Mouse (Mus musculus): Measurements from ENCODE around the gene Pglyrp1. TPM values are rescaled to one million over a fixed set of nuclear protein-coding genes. Genes with fewer than 3 reads are reported as not detected.

Pglyrp1 gene
- total RNA-seq, 2 experiments from 2014 or later: 18.8 to 25.6 TPM

DNA sequence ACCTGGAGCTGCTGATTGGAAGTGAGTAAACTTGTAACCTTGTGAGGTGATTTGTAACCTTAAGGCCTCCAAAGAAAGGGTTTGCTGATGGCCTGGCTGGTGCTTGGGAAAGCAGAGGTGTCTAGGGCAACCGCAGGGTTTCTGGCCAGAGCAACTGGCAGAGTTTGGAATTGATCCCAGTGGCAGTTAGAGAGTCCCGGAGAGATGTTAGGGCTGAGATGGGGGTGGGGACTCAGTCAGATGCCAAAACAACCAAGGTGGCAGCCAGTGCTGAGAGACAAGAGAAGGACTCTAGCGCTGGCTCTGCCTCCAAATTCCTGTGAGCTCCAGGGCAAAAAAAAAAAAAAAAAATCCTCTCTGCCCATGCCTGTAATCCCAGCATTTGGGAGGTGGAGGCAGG lies 46.8 kb downstream of the Pglyrp1 start:
- intact Hi-C loops (cut with DNase I): no loop called here
- DNase-seq (ENCODE audit: extremely low spot score in 1 of 2, low spot score in 2 of 2): no peak
- Histone ChIP-seq H3K27ac (no peak overlapping the region), H3K4me3 (no peak overlapping the region)
- TF ChIP-seq CTCF (IDR thresholded peaks at IDR 0.05): no peak

DNA sequence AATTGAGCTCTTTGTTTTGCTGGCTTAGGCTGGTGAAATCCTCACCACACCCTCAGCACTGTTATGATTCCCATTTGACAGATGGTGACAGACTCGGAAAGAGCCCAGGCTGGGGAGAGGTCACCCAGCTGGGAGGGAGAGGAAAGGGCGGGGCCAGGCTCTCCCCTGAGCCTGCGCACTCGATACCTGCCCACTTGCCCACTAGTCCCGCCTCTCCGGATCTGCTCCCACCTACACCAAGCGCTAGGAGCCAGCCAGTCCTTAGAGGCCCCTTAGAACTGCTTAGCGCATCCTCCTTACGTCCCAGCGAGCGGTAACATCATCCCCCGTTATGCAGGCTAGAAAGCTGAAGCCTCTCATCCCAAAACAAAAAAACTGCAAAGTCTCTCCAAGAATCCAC lies 49.9 kb downstream of the Pglyrp1 start:
- TF ChIP-seq CTCF (IDR thresholded peaks at IDR 0.05): no peak
- intact Hi-C loops (cut with DNase I): no loop called here
- DNase-seq (ENCODE audit: extremely low spot score in 1 of 2, low spot score in 2 of 2): peak; percentile 76 to 83
- peak overlapping the region; percentile 94 for H3K27ac ChIP-seq
- H3K4me3 ChIP-seq: peak overlapping the region; percentile 8; the same call in 1 of the 2 replicates

DNA sequence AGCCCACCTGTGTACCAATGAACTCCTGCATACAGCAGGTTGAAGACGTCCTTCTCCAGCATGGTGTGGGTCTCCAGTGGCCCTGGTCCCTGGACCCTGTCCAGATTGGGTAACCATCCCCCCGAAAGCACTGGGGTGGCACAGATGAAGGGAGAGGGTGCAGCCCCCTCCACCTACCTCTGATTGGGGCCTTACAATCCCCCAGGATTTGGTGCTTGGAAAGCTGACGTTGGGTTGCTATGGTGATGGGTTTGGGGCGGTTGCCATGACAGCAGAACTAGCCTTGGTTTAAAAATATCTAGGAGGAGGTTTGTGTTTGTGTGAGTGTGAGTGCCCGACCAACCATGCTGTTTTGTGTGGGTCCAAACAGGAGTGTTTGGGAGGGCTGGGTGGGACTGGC lies 51.7 kb downstream of the Pglyrp1 start:
- DNase-seq (ENCODE audit: extremely low spot score in 1 of 2, low spot score in 2 of 2): peak; percentile 81 to 84
- H3K4me3 ChIP-seq: peak overlapping the region; percentile 25; the same call in 1 of the 2 replicates
- intact Hi-C loops (cut with DNase I): no loop called here
- H3K27ac ChIP-seq: peak overlapping the region; percentile 96
- TF ChIP-seq CTCF (IDR thresholded peaks at IDR 0.05): no peak

DNA sequence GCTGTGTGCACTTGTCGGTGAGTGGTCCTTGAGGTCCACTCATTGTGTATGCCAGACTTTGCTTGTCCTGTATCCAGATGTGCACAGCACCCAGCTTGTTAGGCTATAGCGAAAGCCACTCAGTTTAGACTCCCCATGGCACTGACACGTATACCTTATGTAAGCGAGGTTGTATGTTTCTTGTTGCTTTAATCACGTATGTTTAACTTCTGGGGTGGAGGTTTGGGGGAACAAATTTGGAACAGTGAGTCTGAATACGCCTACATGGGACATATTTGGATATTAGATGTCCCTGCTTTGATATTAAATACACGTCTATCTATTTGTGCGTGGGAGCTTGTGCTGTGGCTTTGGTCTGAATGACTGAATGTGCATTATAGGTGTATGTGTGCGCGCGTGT lies 52.1 kb downstream of the Pglyrp1 start:
- intact Hi-C loops (cut with DNase I): no loop called here
- H3K27ac ChIP-seq: peak overlapping the region; percentile 96
- DNase-seq (ENCODE audit: extremely low spot score in 1 of 2, low spot score in 2 of 2): no peak
- H3K4me3 ChIP-seq: peak overlapping the region; percentile 25; the same call in 1 of the 2 replicates
- no peak for TF ChIP-seq CTCF (IDR thresholded peaks at IDR 0.05)

DNA sequence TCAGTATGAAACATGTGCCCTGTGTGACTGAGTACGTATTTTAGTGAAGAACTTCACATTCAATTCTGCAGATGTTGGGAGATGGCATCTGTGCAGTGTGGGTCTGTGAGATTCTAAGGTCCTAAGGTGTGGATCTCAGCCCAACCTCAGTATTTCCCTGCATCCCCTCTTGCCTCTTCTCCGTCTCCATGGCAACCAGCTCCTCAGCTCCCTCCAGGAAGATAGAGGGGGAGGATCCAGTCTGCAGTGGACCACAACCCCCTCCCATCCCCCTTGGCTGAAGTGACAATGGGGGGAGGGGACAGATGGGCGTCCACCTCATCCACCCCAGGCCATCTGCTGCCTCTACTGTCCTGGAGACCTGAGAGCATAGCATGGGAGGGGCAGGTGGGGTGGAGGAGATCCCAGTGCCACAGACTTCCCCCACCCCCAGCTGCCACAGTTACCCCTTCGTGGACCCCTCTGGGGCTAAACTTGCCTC lies 52.6 kb downstream of the Pglyrp1 start:
- TF ChIP-seq CTCF (IDR thresholded peaks at IDR 0.05): no peak
- DNase-seq (ENCODE audit: extremely low spot score in 1 of 2, low spot score in 2 of 2): peak; percentile 36 to 37
- peak overlapping the region; percentile 25; the same call in 1 of the 2 replicates for H3K4me3 ChIP-seq
- intact Hi-C loops (cut with DNase I): loop anchor here (2.0 kb wide), 3 partner anchors 19 to 67 kb away; partner anchors contain the start of gene Mypop
- H3K27ac ChIP-seq: peak overlapping the region; percentile 96

DNA sequence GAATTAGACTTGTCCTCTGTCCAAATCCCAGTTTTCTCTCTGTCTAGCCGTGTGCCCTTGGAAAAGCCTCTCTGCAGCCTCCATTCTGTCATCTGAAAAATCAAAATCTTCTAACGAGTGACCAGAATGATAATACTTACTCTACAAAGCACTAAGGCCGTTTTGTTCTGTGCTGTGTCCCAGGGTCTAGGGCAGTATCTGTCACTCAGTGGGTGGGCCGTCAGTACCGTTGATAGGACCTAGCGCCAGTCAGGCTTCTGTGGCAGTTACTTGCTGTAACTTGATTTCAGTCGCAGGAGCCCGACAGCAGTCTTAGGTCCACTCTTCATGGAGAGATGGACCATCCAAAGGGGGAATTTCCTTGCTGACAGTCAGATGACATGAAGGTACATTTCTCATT lies 53.2 kb downstream of the Pglyrp1 start:
- Histone ChIP-seq H3K4me3 (no peak overlapping the region; the same call in 1 of the 2 replicates), H3K27ac (peak overlapping the region; percentile 96)
- DNase-seq (ENCODE audit: extremely low spot score in 1 of 2, low spot score in 2 of 2): no peak
- intact Hi-C loops (cut with DNase I): loop anchor here (2.0 kb wide), 3 partner anchors 18 to 66 kb away; partner anchors contain the start of gene Mypop
- no peak for TF ChIP-seq CTCF (IDR thresholded peaks at IDR 0.05)

DNA sequence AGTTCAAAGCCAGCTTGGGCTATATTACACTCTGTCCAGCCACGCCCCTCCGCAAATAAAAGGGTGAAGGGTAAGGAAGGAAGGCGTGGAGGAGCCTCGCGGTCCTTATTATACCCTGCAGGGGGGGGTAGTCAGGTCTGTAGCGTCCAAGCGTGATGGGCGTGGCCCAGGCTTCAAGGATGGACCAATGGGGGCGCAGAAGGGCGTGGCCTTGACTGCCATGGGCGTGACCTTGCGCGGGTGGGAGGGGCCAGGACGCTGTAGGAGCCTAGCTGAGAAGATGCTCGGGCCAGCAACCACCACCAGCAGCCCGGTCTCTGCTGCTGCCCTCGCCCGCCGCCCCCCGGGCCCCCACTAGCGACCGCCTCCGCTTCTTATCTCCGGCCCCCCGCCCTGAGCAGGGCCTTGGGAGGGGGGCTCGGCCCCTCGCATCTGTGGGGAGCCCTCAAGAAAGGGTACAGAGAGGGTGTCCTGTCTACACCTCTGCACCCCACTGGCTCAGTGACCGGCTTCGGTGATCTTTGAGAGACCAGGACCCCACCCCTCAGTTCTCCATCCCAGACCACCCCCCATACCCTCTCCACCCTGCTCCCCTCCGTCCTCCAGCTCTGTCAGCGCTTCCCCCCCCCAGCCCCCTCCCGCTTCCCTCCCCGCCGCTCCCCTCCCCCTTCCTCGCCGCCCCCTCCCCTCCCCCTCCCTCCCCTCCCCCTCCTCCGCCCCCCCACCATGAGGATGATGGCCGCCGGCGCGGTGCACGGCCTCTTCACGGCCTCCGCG lies 54.2 kb downstream of the Pglyrp1 start, which contains the start of gene Nova2:
Gene Nova2, plus strand, starts transcription at position 727 of the 777 bp plus-strand sequence.
- TF ChIP-seq CTCF (IDR thresholded peaks at IDR 0.05): peak; percentile 45
- peak within 1 kb of the TSS; percentile 97 for H3K27ac ChIP-seq
- intact Hi-C loops (cut with DNase I): loop anchor here (2.0 kb wide), 3 partner anchors 17 to 65 kb away; partner anchors contain the start of gene Mypop
- peak; percentile 95 to 96 for DNase-seq (ENCODE audit: extremely low spot score in 1 of 2, low spot score in 2 of 2)
- H3K4me3 ChIP-seq: peak within 1 kb of the TSS; percentile 88

DNA sequence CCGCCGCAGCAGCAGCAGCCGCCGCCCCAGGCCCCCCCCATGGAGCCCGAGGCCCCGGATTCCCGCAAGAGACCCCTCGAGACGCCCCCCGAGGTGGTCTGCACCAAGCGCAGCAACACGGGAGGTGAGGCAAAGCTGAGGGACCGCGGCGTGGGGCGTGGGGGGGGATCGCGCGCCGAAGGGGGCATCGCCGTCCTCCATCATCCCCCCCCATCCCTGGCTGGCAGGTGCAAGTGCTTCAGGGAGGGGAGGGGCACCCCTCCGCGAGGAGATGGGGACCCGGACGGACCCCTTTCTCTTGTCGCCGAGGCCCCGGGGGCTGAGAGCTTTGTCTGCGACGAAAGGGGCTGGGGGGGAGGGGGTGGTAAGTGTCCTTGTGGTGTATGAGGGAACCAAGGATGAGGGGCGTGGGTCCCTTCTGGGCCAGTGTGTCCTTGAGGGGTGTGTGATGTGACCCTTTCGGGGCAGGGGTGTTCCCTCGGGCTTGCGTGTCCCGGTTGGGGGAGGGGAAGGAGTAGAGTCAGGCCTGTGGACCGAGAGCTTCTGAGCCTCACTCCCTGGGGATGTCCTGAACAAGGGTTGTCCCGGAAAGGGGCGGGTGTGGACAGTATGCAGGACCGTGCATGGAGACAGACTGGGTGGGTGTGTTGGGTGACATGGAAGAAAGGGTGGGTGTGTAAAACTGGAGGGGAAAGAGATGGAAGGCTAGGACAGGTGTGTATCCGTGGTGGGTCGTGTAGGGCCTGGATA lies 55.1 kb downstream of the Pglyrp1 start:
- H3K27ac ChIP-seq: peak overlapping the region; percentile 96
- H3K4me3 ChIP-seq: peak overlapping the region; percentile 88
- no peak for TF ChIP-seq CTCF (IDR thresholded peaks at IDR 0.05)
- intact Hi-C loops (cut with DNase I): loop anchor here (2.0 kb wide), 1 partner anchor 25 kb away; no protein-coding TSS in a partner anchor
- peak in 1 of 2 experiments; percentile 53 for DNase-seq (ENCODE audit: extremely low spot score in 1 of 2, low spot score in 2 of 2)

DNA sequence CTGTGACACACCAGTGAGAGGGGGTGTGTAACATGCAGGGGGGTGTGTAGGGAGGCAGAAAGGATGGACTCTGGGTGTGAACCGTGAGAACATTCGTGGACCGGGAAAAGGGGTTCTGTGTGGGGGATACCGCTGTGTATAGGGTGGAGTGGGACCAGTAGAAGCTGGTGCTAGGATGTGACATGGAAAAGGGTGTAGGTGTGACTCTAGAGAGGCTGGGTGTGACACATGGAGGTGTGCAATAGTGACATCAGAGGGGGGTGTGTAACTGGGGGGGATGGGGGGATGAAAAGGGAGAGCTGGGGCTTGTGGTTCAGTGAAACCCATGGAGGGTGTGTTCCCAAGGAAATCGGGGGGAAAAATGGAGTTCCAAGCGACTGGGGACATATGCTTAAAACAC lies 55.8 kb downstream of the Pglyrp1 start:
- no peak for DNase-seq (ENCODE audit: extremely low spot score in 1 of 2, low spot score in 2 of 2)
- peak overlapping the region; percentile 88 for H3K4me3 ChIP-seq
- TF ChIP-seq CTCF (IDR thresholded peaks at IDR 0.05): no peak
- intact Hi-C loops (cut with DNase I): loop anchor here (2.0 kb wide), 1 partner anchor 24 kb away; no protein-coding TSS in a partner anchor
- peak overlapping the region; percentile 96 for H3K27ac ChIP-seq

DNA sequence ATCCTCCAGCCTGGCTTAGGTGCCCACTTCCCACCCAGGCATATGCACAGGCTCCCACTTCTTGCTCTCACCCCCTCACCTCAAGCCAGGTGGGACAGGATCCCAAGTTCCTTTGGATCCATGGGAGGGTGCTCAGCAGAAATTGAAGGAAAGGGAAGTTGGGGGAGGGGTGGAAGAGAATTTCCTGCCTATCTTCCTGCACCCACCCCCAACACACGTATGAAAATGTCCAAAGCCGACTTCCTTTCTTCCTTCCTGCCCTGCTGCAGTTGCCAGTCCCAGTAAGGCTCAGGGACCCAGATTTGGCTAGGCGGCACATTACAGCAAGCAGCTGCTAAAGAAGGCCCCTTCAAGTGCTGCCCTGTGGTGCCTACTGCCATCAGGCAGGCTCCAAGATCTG lies 56.6 kb downstream of the Pglyrp1 start:
- H3K27ac ChIP-seq: peak overlapping the region; percentile 53; the same call in 1 of the 2 replicates
- H3K4me3 ChIP-seq: peak overlapping the region; percentile 88
- no peak for TF ChIP-seq CTCF (IDR thresholded peaks at IDR 0.05)
- intact Hi-C loops (cut with DNase I): loop anchor here (2.0 kb wide), 1 partner anchor 23 kb away; no protein-coding TSS in a partner anchor
- no peak for DNase-seq (ENCODE audit: extremely low spot score in 1 of 2, low spot score in 2 of 2)

Other genes with a start within 250 kb of the Pglyrp1 start
- gene Psg21, start 214.6 kb upstream of the Pglyrp1 start, total RNA-seq (2021): not detected
- not detected for gene Psg20, start 185.1 kb upstream of the Pglyrp1 start, total RNA-seq (2021)
- gene Psg22, start 153.2 kb upstream of the Pglyrp1 start, total RNA-seq (2021): not detected
- gene Psg19, start 72.8 kb upstream of the Pglyrp1 start, total RNA-seq (2021): not detected
- not detected for gene Psg17, start 49.7 kb upstream of the Pglyrp1 start, total RNA-seq (2021)
- 1 to 10 TPM; 1.3 to 2.5 TPM for gene Mill2, start 31.4 kb upstream of the Pglyrp1 start, total RNA-seq (2021)
- gene Ccdc61, start 39.1 kb downstream of the Pglyrp1 start, total RNA-seq (2021): 10 to 100 TPM; 10.5 to 11.0 TPM
- gene Nova2, start 54.6 kb downstream of the Pglyrp1 start, total RNA-seq (2021): 10 to 100 TPM; 79.9 to 86.4 TPM
- under 1 TPM; 0.51 to 0.86 TPM for gene Nanos2, start 116.1 kb downstream of the Pglyrp1 start, total RNA-seq (2021)
- 10 to 100 TPM; 50.6 to 61.2 TPM for gene Mypop, start 119.9 kb downstream of the Pglyrp1 start, total RNA-seq (2021)
- 10 to 100 TPM; 47.7 to 49.2 TPM for gene Irf2bp1, start 132.7 kb downstream of the Pglyrp1 start, total RNA-seq (2021)
- not detected for gene Foxa3, start 152.2 kb downstream of the Pglyrp1 start, total RNA-seq (2021)
- 100 to 1,000 TPM; 126 to 133 TPM for gene Sympk, start 153.0 kb downstream of the Pglyrp1 start, total RNA-seq (2021)
- under 1 TPM; 0.27 to 0.30 TPM for gene Rsph6a, start 183.4 kb downstream of the Pglyrp1 start, total RNA-seq (2021)
- gene Dmwd, start 204.9 kb downstream of the Pglyrp1 start, total RNA-seq (2021): 100 to 1,000 TPM; 141 to 143 TPM
- gene Dmpk, start 212.5 kb downstream of the Pglyrp1 start, total RNA-seq (2021): 10 to 100 TPM; 35.2 to 50.4 TPM
- 1 to 10 TPM; 1.9 to 2.0 TPM for gene Six5, start 223.3 kb downstream of the Pglyrp1 start, total RNA-seq (2021)
- gene Gm4969, start 247.0 kb downstream of the Pglyrp1 start, total RNA-seq (2021): under 1 TPM; 0.21 to 0.27 TPM
- gene Fbxo46, start 248.5 kb downstream of the Pglyrp1 start, total RNA-seq (2021): 10 to 100 TPM; 13.4 to 14.3 TPM

Data from left cerebral cortex, adult 2 months (tissue).